Mouse (Mus musculus): ENCODE data around the gene Rbm19.

The Rbm19 gene

DNA sequence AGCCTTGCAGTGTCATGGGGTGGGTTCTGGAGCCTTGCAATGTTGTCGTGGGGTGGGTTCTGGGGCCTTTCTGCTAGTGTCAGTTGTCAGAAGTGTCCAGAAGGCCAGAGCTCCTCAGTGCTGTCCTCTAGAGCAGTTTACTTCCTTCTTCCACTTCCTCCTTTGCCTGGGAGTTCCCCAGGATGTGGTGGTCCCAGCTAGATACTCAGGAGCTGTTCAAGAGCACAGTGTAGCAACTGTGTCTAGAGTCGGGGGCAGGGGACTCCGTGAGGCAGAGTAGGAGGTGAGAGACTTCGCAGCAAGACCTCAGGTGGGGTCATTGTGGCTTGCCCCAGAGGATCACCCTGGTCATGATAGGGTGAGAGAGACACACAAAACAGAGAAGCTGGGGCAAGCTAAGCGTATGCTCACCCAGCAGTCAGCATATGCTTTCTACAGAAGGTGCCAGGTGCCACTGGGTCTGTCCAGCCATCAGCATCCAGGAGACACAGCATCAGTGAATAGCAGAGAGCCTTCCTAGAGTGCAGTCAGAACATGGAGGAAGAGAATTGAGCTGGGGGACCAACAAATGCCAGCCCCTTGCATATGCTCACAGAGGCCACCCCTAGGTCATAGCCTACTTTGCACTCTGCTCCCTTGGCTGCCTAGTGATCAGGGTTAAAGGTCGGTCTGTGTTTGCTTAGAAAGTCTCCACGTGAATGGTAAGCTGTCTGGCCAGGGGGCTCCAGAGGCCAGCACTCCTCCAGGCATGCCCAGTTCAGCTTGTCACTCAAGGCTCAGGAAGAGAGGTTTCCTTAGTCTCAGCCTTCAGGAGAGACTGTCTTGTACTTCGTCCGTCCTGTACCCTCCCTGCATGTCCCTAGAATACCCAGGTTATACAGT, 49.0 kb downstream of the Rbm19 start:
- no peak for DNase-seq (ENCODE audit: low spot score)

DNA sequence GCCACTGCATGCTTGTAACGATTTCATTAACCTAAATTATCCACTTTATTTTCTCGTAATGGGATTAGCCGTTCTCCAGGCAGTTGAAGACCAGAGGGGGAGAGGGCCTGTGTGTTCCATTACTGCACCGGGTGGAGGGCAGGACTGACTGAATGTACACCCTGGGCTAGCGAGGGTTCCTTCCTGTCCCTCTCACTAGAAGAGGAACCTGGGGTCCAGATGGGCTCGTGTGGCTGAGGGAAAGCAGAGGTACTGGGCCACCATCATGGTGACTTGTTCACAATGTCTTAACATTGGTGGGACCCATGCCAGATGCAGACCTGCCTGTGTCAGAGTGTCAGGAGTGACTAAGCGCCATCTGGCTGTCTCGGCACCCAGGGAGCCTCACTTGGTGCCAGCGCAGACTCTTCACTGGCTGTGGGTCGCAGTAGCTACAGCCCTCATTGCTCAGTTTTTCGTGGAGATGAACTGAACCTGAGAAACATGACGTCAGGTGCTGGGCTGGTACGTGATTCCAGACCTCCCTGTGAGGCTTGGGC, 51.6 kb downstream of the Rbm19 start:
- DNase-seq (ENCODE audit: low spot score), result no peak

DNA sequence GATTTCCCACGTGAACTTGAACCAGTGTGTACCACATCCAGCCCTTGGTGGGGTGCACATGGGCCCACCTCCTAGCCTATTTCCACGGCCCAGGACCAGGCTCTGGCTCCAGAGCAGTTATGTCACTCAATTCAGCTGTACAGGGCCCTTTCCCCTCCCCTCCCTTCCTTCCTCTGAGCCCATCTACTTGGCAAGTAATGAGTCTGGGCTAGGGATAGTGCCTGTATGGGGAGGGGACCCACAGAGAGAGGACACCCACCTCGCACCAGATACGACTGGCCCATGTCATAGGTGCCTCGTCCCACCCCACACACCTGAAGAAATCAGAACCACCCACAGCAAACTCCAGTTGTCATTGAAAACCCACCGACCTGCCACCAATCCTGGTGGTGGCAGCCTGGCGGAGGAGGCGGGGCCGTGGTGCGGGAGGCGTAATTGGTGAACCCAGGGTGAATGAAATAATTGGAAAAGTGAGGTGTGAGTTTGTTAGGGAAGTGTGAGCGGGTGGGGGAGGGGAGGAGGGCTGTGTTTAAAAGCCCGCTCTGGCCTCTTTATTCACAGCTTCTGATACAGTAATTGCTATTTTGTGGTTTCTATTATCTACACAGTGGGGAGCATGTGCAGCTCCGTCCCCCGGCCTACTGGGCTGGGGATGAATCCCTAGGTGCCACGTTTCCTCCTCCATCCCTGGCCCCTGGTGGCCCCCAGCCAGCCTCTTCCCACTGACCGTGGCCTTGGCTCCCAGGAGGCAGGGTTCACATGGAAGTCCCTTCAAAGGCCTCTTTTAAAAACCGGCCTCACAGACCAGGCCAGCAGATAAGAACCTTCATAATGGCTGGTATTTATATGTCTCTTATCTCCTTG, 55.8 kb downstream of the Rbm19 start:
- no peak for DNase-seq (ENCODE audit: low spot score)

DNA sequence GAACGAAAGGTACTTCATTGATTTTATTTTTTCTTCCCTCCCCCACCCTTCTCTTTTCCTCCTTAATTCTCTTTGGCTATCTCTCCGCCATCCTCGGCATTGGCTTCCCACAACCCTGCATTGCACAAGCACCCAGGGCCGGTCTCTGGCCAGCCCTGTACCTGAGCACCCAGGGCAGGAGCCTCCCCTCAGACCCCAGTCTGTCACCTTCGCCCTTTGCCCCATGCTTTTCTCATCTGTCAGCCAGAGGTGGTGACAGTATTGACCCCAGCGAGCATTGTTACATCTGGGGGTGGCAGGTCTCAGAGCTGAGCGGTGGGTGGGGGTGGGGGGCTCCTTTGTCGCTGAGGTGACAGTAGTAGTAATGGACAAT, 56.5 kb downstream of the Rbm19 start:
- DNase-seq (ENCODE audit: low spot score), result no peak

GRCm38 (mm10) chr5:120174317-120174716, 58.1 kb downstream of the Rbm19 start:
- no peak for DNase-seq (ENCODE audit: low spot score)

DNA sequence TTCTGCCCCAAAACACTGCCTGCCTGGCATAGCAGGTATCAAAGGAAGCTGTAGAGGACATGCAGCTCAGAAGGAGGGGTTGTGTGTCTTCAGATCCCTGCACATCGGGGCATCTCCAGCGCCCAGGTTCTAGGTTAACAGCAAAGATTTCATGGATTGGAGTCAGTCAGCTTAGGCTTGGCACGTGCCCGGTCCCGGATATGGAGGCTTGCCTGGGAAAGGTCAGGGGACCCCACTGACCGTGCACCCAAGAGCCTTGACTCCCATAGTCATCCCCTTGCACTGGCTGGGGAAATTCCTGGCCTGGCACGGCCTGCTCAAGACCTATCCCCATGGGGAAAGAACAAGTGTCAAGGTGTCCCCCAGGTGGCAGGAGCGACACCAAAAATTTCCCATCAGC, 59.0 kb downstream of the Rbm19 start:
- DNase-seq (ENCODE audit: low spot score), result no peak

- DNase-seq (ENCODE audit: low spot score), result no peak
Observed at GRCm38 (mm10) chr5:120176246-120177065, 60.2 kb downstream of the Rbm19 start.

DNA sequence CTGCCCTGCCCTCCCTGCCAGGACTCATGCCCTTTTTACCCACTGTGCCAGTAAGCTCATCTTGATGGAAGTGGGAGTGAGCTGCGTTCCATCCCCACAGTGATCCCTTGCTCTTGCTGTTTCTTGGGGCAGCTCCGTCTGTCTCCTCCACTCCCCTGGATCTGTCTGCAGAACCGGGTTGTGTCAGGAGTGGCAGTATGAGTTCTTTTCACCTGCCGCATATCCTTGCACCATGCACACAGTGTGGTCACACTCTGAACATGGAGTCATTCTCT, 60.7 kb downstream of the Rbm19 start:
- no peak for DNase-seq (ENCODE audit: low spot score)

DNA sequence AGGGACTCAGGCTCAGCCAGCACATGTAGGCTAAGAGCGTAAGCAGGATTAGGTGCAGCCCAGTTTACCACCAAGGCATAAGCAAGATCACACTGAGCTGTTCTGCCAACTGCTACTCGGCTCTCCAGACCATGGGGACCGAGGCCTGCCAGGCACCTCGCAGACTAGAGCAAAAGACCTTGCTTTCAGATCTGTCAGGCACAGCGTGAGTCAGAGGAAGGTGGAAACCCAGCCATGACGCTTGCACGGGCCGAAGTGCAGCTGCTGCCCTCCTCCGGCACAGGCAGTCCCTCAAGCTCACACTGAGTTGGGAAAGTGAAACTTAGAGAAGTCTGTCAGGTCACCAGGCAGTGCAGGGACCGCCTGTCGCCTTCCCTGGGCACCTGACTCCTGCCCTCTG, 63.8 kb downstream of the Rbm19 start:
- no peak for DNase-seq (ENCODE audit: low spot score)

- DNase-seq (ENCODE audit: low spot score), result no peak
Observed at GRCm38 (mm10) chr5:120181384-120181783, 65.1 kb downstream of the Rbm19 start.

DNA sequence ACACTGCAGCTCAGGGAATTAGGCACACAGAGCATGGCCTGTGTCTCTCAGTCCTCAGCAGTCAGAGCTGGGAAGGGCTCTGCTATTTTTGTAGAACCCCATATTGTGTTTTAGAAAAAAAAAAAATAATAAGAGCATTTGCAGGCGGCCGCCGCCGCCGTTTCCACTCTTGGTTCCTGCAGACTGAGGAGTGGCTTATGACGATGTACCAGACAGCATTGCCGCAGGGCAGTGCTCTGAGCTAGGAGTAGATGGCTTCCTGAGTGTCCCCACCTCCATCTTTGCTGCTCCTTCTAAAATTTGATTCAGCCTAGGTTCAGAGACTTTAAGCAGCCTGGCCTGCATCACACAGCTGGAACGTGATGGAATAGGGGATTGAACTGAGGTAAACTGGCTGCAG, 67.1 kb downstream of the Rbm19 start:
- no peak for DNase-seq (ENCODE audit: low spot score)

GRCm38 (mm10) chr5:120183790-120184189, 67.5 kb downstream of the Rbm19 start:
- DNase-seq (ENCODE audit: low spot score), result no peak

DNA sequence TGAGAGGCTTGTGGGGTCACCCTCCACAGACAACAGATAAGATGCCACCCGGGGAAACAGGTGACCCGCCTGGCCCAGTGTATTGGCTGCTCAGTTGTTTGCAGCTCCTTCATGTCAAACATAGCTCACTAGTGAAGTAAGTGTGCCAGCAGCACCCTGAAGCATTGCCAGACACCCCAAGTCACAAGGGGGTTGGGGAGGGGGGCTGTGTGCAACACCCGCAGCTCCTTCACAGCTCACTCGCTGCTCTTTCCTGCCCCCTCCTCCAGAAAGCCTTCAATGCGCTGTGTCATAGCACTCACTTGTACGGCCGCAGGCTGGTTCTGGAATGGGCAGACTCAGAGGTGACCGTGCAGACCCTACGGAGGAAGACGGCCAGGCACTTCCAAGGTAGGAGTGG, 69.7 kb downstream of the Rbm19 start:
- no peak for DNase-seq (ENCODE audit: low spot score)

- DNase-seq (ENCODE audit: low spot score), result no peak
Observed at GRCm38 (mm10) chr5:120188541-120188940, 72.3 kb downstream of the Rbm19 start.

DNA sequence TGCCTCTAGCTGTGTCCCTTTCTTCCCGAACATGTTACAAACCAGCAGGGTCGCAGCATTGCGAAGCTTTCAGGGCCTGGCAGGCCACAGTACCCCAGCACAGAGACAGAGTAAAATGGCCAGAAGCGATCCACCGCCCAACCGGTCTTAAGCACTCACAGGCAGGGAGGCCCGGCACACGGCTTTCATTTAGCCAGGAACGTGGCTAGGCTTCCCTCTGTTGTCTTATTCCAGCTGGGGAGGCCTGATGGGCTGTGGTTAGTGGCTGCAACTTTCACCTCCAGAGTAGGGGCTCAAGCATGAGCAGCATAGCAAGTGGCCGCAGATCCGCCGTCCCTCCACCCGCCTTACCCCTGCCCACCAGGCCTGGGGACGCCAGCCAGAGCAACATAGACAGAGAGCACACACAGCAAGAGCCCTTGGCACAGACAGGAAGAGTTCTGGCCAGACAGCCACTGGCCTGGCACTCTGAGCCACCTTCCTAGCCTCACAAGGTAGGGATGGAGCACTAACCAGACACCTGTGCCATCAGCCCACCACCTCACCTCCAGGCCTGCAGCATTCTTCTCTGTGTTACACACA, 73.8 kb downstream of the Rbm19 start:
- no peak for DNase-seq (ENCODE audit: low spot score)

DNA sequence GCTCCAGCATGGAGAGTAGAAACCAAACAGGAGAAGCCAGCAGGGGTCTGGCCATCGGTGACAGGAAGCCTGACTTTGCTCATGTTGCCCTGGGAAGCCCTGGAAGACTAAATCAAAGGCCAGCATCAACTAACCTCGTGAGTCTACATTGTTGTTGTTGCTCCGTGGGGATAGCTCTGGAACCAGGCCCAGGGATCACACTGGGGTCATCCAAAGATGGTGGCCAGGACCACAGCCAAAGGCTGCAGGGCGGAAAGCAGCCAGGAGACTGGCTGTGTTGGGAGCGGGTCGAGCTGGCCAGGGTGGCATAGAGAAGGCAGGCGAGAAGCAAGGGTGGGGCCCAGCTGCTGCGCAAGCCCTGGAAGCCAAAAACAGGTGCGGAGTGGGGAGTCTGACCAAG, 75.4 kb downstream of the Rbm19 start:
- no peak for DNase-seq (ENCODE audit: low spot score)

GRCm38 (mm10) chr5:120194309-120194941, 78.2 kb downstream of the Rbm19 start:
- no peak for DNase-seq (ENCODE audit: low spot score)

GRCm38 (mm10) chr5:120194948-120195347, 78.7 kb downstream of the Rbm19 start:
- DNase-seq (ENCODE audit: low spot score), result no peak

GRCm38 (mm10) chr5:120196879-120197278, 80.6 kb downstream of the Rbm19 start:
- DNase-seq (ENCODE audit: low spot score), result no peak

- no peak for DNase-seq (ENCODE audit: low spot score)
Observed at GRCm38 (mm10) chr5:120197813-120198387, 81.6 kb downstream of the Rbm19 start.

DNA sequence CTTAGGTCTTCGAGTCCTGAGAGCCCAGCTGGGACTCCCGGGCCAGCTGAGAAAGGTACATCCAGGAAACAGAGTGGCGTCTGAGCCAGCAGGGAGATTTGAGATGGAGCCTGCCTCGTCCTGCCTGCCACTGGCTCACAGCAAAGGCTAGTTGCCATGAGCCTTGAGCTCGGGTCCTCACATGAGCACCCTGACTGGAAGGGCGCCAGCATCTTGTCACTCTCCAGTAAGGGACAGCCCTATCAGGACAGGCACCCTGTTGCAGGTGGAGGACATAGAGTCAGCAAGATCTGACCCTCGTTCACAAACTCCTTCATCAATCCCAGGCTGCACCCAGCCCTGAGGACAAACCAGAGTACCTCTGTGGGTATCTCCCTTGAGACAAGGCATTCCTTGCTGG, 83.6 kb downstream of the Rbm19 start:
- no peak for DNase-seq (ENCODE audit: low spot score)
